Mouse (Mus musculus) heart, postnatal 4 days (tissue): ENCODE results near the gene Eif4ebp2. TPM values are rescaled to one million over a fixed set of nuclear protein-coding genes. Genes with fewer than 3 reads are reported as not detected.

Source experiments
- DNase-seq: peaks from one replicate; pipeline ENCODE4 v3.0.0; 2021
- total RNA-seq, 2 experiments: library from RNA; stranded (reverse); gene quantifications; 2 replicates each; pipeline ENCODE4 v1.2.3; 2021

Gene Eif4ebp2
- 10 to 100 TPM; 95.4 to 95.9 TPM for total RNA-seq

DNA sequence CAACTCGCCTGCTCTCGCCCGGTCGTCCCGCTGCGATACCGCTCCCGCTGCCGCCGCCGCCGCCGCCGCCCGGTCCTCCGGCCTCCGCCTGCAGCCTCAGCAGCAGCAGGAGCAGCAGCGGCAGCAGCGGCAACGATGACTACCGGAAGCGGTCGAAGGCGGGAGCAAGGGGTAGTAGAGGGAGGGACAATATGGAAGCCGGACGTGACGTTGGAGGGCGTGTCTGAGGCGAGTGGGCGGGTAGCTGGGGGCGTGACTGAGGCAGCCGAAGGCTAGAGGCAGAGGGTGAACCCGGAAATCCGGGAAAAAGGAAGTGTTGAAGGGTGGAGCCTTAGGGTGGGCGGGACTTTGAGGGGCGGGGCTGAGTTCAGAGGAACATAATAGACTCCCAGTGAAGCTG lies at the start of gene Eif4ebp2:
Eif4ebp2 (minus strand) TSS at position 17 of the 400 bp plus-strand sequence.
- DNase-seq = peak; percentile 99

- no peak for DNase-seq
Measured at GRCm38 (mm10) chr10:61500756-61501155, 48.3 kb upstream of the Eif4ebp2 start.

GRCm38 (mm10) chr10:61499505-61500466 lies 47.3 kb upstream of the Eif4ebp2 start:
- DNase-seq = no peak

DNA sequence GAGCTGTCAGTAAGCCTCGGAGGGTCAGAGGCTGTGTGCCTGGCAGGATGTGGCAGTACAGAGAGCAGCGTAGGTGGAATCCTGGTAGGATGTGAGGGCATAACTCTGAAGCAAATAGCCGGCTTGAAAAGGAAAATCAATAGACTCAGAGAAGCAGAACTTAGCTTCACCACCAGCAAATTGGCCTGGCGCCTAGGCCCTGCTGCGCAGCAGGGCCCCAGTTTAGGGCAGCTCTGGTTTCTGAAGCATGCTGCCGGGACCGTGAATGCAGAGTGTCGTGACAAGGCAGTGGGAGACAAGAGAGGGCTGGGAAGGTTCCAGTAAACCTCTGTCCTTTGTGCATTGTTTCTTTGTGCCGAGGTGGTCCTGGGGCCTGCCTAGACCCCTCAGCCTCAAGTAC lies 43.8 kb upstream of the Eif4ebp2 start:
- no peak for DNase-seq

DNA sequence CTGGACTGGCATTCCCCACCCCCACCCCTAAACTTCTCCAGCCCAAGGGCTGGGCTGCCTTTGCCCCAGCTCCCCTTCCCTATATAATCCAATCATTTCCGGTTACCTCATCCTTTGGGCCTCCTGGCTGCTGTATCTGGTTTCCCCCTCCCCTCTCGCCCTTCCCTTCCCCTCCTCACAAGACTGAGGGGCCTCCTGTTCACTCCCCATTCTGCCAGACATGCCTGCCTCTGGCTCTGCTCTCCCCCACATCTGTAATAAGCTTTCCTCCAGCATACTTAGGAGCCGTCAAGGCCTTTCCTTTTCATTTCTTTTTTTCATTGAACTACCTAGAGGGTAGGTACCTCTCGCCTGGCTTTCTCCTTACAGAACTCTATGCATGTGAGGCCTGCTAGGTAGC lies 43.0 kb upstream of the Eif4ebp2 start:
- no peak for DNase-seq

DNA sequence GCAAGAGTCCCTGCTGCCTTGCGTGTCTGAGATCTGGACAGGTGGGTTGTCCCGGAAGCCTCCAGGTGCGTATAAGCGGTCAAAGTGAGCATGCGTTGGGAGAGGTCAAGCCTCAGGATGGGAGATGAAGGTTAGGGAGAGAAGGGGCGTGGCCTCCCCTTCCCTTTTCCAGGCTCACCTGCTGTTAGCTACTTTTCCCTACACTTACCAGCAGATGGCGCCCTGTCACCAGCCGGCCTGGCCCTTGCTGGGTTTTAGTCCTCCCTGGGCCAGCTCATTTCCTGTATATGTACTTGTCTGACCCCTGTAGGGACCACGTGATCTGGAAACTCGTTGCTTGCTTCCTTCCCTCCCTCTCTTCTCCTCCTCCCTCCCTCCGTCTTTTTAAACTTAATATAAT lies 39.6 kb upstream of the Eif4ebp2 start:
- DNase-seq = peak; percentile 88

DNA sequence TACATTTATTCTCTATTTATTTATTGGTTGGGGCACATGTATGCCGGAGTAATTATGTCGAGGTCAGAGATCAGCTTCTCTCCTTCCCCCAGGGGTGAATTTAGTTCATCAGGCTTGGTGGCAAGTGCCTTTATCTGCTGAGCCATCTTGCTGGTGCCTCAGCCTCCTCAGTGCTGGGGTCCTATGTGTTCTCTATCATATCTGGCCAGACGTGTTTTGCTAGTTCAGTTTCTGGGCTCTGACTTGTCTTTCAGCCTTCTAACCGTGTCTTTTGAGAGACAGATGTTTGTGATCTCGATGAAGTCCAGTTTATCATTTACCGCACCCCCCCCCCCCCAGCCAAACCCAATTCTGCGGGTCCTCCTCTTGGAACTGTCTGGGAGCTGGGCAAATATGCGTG lies 39.1 kb upstream of the Eif4ebp2 start:
- no peak for DNase-seq

DNA sequence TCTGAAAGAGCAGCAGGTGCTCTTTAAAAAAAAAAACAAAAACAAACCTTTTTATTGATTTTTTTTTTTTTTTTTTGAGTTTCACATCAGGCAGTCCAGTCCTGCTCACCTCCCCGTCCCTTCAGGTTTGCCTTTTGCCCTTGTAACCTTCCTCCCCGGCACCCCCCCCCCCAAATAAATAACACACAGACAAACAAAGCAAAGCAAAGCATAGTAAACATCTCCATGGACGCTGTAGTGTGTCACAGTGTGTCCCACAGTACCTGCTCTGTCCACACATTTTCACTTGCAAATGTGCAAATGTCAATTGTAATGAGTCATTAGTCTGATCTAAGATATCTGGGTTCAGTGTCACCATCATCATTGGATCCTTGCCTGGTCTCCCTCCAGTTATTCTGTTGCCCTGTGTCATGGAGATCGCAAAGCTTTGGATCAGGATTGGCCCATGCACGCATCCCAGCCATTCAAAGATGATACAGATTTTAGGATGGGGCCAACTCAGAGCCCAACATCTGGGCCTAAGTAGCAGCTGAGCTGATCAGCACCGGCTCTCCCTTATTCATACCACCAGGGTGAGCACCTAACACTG lies 36.2 kb upstream of the Eif4ebp2 start:
- DNase-seq = no peak

GRCm38 (mm10) chr10:61486551-61487339 lies 34.3 kb upstream of the Eif4ebp2 start:
- DNase-seq = no peak

DNA sequence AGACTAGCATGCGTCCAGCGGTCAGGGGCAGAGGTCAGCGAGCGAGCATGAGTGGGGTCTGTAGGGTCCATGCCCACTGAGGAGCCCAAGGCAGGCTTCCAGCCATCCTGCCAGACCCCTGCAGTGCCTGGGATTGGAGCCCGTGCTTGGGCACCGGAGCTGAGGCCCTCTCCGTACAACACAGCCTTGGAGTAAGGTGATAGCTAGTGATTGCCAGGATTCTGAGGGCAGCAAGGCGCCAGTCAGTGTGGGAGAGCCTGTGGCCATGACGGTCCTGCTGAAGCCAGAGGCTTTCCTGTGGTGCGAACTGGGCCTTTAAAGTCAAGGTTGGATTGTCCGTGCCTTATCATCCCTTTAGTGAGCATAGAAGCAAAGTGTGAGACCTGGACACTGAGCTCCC lies 32.3 kb upstream of the Eif4ebp2 start:
- DNase-seq = no peak

- no peak for DNase-seq
Measured at GRCm38 (mm10) chr10:61482771-61483170, 30.3 kb upstream of the Eif4ebp2 start.

- no peak for DNase-seq
Measured at GRCm38 (mm10) chr10:61480488-61480887, 28.0 kb upstream of the Eif4ebp2 start.

- DNase-seq = no peak
Measured at GRCm38 (mm10) chr10:61479927-61480326, 27.5 kb upstream of the Eif4ebp2 start.

DNA sequence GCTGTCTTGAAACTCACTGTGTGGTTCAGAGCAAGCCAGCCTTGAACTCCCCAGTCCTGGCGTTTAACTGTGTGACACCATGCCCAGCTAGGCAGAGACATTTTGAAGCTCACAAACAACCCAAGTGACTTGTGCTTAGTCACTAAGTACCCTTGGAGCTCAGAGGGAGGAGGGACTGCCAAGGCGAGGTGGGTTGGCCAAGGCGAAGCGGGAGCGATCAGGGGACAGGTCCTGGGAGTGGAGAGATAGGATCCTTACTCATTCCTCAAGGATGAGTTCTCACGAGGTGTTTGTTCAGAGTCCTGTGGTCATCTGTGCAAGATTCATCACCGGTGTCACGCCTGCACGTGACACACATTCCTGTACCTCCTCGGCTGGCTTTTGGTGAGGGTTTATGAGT lies 27.0 kb upstream of the Eif4ebp2 start:
- no peak for DNase-seq

- peak; percentile 44 for DNase-seq
Measured at GRCm38 (mm10) chr10:61476440-61477165, 24.1 kb upstream of the Eif4ebp2 start.

DNA sequence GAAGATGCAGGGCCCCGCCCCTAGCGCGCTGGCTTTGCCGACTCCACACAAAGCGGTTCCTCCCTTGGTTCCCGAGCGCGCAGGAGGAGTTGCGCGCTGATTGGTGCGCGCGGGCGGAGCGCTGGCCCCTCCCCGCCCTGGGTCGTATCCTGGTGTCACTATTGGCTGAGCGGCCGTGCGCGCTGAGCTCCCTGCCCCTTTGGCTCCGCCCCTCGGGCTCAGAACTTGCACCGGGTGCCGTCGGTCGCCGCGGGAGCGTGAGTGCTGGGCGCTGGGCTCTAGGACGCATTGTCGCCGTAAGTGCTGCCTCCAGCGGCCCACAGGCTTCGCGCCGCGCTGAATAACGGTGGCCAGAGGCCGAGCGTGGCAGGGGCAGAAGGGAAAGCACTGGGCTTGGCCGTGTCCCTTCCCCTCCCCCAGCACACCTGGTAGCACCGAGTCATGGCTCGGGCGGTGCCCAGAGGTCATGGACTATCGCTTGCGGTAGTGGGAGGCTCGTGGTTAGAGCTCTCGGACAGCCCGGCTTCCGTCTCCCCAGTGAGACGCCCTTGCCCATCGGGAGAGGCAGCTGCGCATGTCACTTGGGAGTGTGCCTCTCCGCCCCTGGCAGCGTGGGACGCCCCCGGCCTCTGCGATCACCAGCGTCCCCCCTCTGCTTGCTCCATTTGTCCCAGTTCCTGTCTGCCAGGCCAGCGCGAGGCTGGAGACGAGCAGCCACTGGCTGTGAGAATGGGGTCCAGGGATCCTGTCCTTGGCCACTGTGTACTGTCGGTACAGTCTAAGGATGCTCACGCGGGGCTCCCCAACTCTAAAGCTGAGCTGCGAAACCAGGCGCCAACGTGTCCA lies 23.4 kb upstream of the Eif4ebp2 start, which contains the start of gene Lrrc20:
Lrrc20 (plus strand) TSS at position 208 of the 846 bp plus-strand sequence.
- DNase-seq = peak; percentile 93

DNA sequence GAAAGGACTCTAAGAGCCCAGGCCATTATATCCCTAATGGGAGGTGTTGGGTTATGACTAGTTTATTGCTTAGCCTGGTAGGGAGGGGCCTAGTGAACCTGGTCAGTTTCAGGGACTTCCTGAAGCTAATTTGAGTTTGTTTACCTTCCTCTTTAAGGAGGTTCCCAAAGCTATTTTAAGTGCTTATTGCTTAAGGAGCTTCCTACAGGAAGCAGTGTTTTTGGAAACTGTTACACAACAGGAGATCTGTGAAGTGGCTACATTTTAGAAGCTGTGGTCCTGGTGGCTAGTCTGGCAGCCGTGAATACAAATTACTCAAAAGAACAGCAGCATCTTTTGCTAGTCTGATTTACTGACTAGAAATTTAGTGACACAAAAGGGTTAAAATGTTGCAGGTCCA lies 21.9 kb upstream of the Eif4ebp2 start:
- no peak for DNase-seq

GRCm38 (mm10) chr10:61473640-61474039 lies 21.2 kb upstream of the Eif4ebp2 start:
- peak; percentile 44 for DNase-seq

- no peak for DNase-seq
Measured at GRCm38 (mm10) chr10:61468900-61469299, 16.4 kb upstream of the Eif4ebp2 start.

- peak; percentile 33 for DNase-seq
Measured at GRCm38 (mm10) chr10:61466873-61467272, 14.4 kb upstream of the Eif4ebp2 start.

DNA sequence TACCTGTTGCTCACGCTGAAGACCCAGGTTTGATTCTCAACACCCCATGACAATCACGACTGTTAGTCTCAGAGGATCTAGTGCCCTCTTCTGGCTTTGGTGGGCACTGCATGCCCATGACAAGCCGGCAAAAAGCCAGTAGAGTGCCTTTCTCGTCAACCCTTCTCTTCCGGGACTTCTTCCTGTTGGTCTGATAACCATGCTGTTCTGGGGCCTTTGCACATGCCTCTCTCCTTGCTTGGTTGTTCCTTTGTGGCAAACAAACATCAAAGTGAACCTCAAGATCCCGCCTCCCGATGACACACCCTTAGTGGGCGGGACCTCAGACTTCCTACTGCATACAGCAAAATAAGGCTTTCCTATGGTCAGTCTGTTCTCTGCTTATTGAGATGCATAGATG lies 13.8 kb upstream of the Eif4ebp2 start:
- DNase-seq = peak; percentile 41
